Mouse (Mus musculus): ENCODE results near the gene BC049715. TPM values are rescaled to one million over a fixed set of nuclear protein-coding genes. Genes with fewer than 3 reads are reported as not detected.

The BC049715 gene
- polyA plus RNA-seq, 1 experiment from 2014 or later = 2.5 TPM

GRCm38 (mm10) chr6:136857186-136857872 lies 29.9 kb downstream of the BC049715 start, which contains the start of gene Art4:
TSS of gene Art4 (minus strand) at chr6:136857733.
- WGBS = 38% methylated on average over 18 of the region's 18 CpGs
- H3K27me3 ChIP-seq (ENCODE audit: control insufficient read depth, insufficient read depth, low read length) = no peaks in the 10 kb centered on the region
- H3K36me3 ChIP-seq (ENCODE audit: control insufficient read depth, insufficient read depth, low read length) = no peaks in the 10 kb centered on the region
- H3K4me1 ChIP-seq (ENCODE audit: control insufficient read depth, insufficient read depth, low read length) = peaks cover 21% of the 10 kb centered on the region
- peak within 1 kb of the TSS; percentile 7; the same call in 1 of the 2 replicates for H3K9ac ChIP-seq (replicated peaks; ENCODE audit: low read depth, low read length)
- H3K4me3 ChIP-seq (ENCODE audit: low read depth, low read length) = 0 out of 2 replicates have a peak within 1 kb of the TSS, but pooled peaks have one; percentile 5
- peak; percentile 77; the same call in 1 of the 2 replicates for ATAC-seq (ENCODE audit: insufficient number of reproducible peaks, insufficient read depth, low FRiP score, low read depth)
- H3K4me2 ChIP-seq (replicated peaks; ENCODE audit: low read depth, low read length) = peak within 1 kb of the TSS; percentile 33
- H3K27ac ChIP-seq (ENCODE audit: low read length) = peak within 1 kb of the TSS; percentile 89
- H3K9me3 ChIP-seq (ENCODE audit: control insufficient read depth, low read depth, low read length) = no peaks in the 10 kb centered on the region

GRCm38 (mm10) chr6:136857873-136858260 lies 30.4 kb downstream of the BC049715 start:
- 8% methylated on average over 11 of the region's 11 CpGs for WGBS
- Histone ChIP-seq H3K4me2 (replicated peaks; ENCODE audit: low read depth, low read length) (peak overlapping the region; percentile 33), H3K27ac (ENCODE audit: low read length) (peak overlapping the region; percentile 89), H3K4me3 (ENCODE audit: low read depth, low read length) (0 out of 2 replicates have a peak overlapping the region, but pooled peaks have one; percentile 5), H3K4me1 (ENCODE audit: control insufficient read depth, insufficient read depth, low read length) (peaks cover 19% of the 10 kb centered on the region), H3K9ac (replicated peaks; ENCODE audit: low read depth, low read length) (peak overlapping the region; percentile 7; the same call in 1 of the 2 replicates), H3K36me3 (ENCODE audit: control insufficient read depth, insufficient read depth, low read length) (no peaks in the 10 kb centered on the region), H3K27me3 (ENCODE audit: control insufficient read depth, insufficient read depth, low read length) (no peaks in the 10 kb centered on the region), H3K9me3 (ENCODE audit: control insufficient read depth, low read depth, low read length) (no peaks in the 10 kb centered on the region)
- ATAC-seq (ENCODE audit: insufficient number of reproducible peaks, insufficient read depth, low FRiP score, low read depth) = 0 out of 2 replicates have a peak, but pooled peaks have one; percentile 29

GRCm38 (mm10) chr6:136858420-136858819 lies 31.0 kb downstream of the BC049715 start:
- no peak overlapping the region for H3K9ac ChIP-seq (replicated peaks; ENCODE audit: low read depth, low read length)
- no peaks in the 10 kb centered on the region for H3K36me3 ChIP-seq (ENCODE audit: control insufficient read depth, insufficient read depth, low read length)
- H3K4me2 ChIP-seq (replicated peaks; ENCODE audit: low read depth, low read length) = no peak overlapping the region
- H3K9me3 ChIP-seq (ENCODE audit: control insufficient read depth, low read depth, low read length) = no peaks in the 10 kb centered on the region
- H3K4me1 ChIP-seq (ENCODE audit: control insufficient read depth, insufficient read depth, low read length) = peaks cover 18% of the 10 kb centered on the region
- no peaks in the 10 kb centered on the region for H3K27me3 ChIP-seq (ENCODE audit: control insufficient read depth, insufficient read depth, low read length)
- 52% methylated on average over 8 of the region's 8 CpGs for whole genome bisulfite sequencing
- no peak overlapping the region for H3K4me3 ChIP-seq (ENCODE audit: low read depth, low read length)
- ATAC-seq (ENCODE audit: insufficient number of reproducible peaks, insufficient read depth, low FRiP score, low read depth) = no peak
- H3K27ac ChIP-seq (ENCODE audit: low read length) = no peak overlapping the region; the same call in 1 of the 2 replicates

GRCm38 (mm10) chr6:136861020-136861419 lies 33.6 kb downstream of the BC049715 start:
- no peaks in the 10 kb centered on the region for H3K9me3 ChIP-seq (ENCODE audit: control insufficient read depth, low read depth, low read length)
- peaks cover 20% of the 10 kb centered on the region for H3K4me1 ChIP-seq (ENCODE audit: control insufficient read depth, insufficient read depth, low read length)
- ATAC-seq (ENCODE audit: insufficient number of reproducible peaks, insufficient read depth, low FRiP score, low read depth) = no peak
- no peak overlapping the region for H3K4me3 ChIP-seq (ENCODE audit: low read depth, low read length)
- H3K4me2 ChIP-seq (replicated peaks; ENCODE audit: low read depth, low read length) = no peak overlapping the region
- WGBS = 34% methylated on average over 9 of the region's 9 CpGs
- H3K9ac ChIP-seq (replicated peaks; ENCODE audit: low read depth, low read length) = no peak overlapping the region
- no peaks in the 10 kb centered on the region for H3K36me3 ChIP-seq (ENCODE audit: control insufficient read depth, insufficient read depth, low read length)
- H3K27me3 ChIP-seq (ENCODE audit: control insufficient read depth, insufficient read depth, low read length) = no peaks in the 10 kb centered on the region
- H3K27ac ChIP-seq (ENCODE audit: low read length) = no peak overlapping the region

- WGBS = 91% methylated on average over 5 of the region's 5 CpGs
- no peak for ATAC-seq (ENCODE audit: insufficient number of reproducible peaks, insufficient read depth, low FRiP score, low read depth)
Observed at GRCm38 (mm10) chr6:136865360-136865759, 37.9 kb downstream of the BC049715 start.

GRCm38 (mm10) chr6:136866150-136866549 lies 38.7 kb downstream of the BC049715 start:
- Histone ChIP-seq H3K4me1 (ENCODE audit: control insufficient read depth, insufficient read depth, low read length) (peaks cover 4% of the 10 kb centered on the region; the same call in 1 of the 2 replicates), H3K9me3 (ENCODE audit: control insufficient read depth, low read depth, low read length) (no peaks in the 10 kb centered on the region), H3K4me3 (ENCODE audit: low read depth, low read length) (no peak overlapping the region), H3K4me2 (replicated peaks; ENCODE audit: low read depth, low read length) (no peak overlapping the region), H3K27me3 (ENCODE audit: control insufficient read depth, insufficient read depth, low read length) (no peaks in the 10 kb centered on the region), H3K27ac (ENCODE audit: low read length) (peak overlapping the region; percentile 48; the same call in 1 of the 2 replicates), H3K9ac (replicated peaks; ENCODE audit: low read depth, low read length) (no peak overlapping the region), H3K36me3 (ENCODE audit: control insufficient read depth, insufficient read depth, low read length) (no peaks in the 10 kb centered on the region)
- ATAC-seq (ENCODE audit: insufficient number of reproducible peaks, insufficient read depth, low FRiP score, low read depth) = peak; percentile 55; the same call in 1 of the 2 replicates
- 45% methylated on average over 4 of the region's 4 CpGs for WGBS

More at GRCm38 (mm10) chr6:136865360-136865759, 37.9 kb downstream of the BC049715 start:
- H3K9ac ChIP-seq (replicated peaks; ENCODE audit: low read depth, low read length) = no peak overlapping the region
- H3K27ac ChIP-seq (ENCODE audit: low read length) = no peak overlapping the region
- no peaks in the 10 kb centered on the region for H3K9me3 ChIP-seq (ENCODE audit: control insufficient read depth, low read depth, low read length)
- H3K4me3 ChIP-seq (ENCODE audit: low read depth, low read length) = no peak overlapping the region
- peaks cover 4% of the 10 kb centered on the region; the same call in 1 of the 2 replicates for H3K4me1 ChIP-seq (ENCODE audit: control insufficient read depth, insufficient read depth, low read length)
- H3K4me2 ChIP-seq (replicated peaks; ENCODE audit: low read depth, low read length) = no peak overlapping the region
- no peaks in the 10 kb centered on the region for H3K27me3 ChIP-seq (ENCODE audit: control insufficient read depth, insufficient read depth, low read length)
- H3K36me3 ChIP-seq (ENCODE audit: control insufficient read depth, insufficient read depth, low read length) = no peaks in the 10 kb centered on the region

- Histone ChIP-seq H3K4me3 (ENCODE audit: low read depth, low read length) (no peak overlapping the region), H3K36me3 (ENCODE audit: control insufficient read depth, insufficient read depth, low read length) (no peaks in the 10 kb centered on the region), H3K4me1 (ENCODE audit: control insufficient read depth, insufficient read depth, low read length) (peaks cover 4% of the 10 kb centered on the region; the same call in 1 of the 2 replicates), H3K9me3 (ENCODE audit: control insufficient read depth, low read depth, low read length) (no peaks in the 10 kb centered on the region), H3K4me2 (replicated peaks; ENCODE audit: low read depth, low read length) (no peak overlapping the region), H3K27me3 (ENCODE audit: control insufficient read depth, insufficient read depth, low read length) (no peaks in the 10 kb centered on the region), H3K9ac (replicated peaks; ENCODE audit: low read depth, low read length) (no peak overlapping the region), H3K27ac (ENCODE audit: low read length) (no peak overlapping the region)
- WGBS = 74% methylated on average over 5 of the region's 5 CpGs
- no peak for ATAC-seq (ENCODE audit: insufficient number of reproducible peaks, insufficient read depth, low FRiP score, low read depth)
Observed at GRCm38 (mm10) chr6:136868921-136869320, 41.5 kb downstream of the BC049715 start.

- no peak for ATAC-seq (ENCODE audit: insufficient number of reproducible peaks, insufficient read depth, low FRiP score, low read depth)
- no peaks in the 10 kb centered on the region for H3K9me3 ChIP-seq (ENCODE audit: control insufficient read depth, low read depth, low read length)
- peak overlapping the region; percentile 31 for H3K4me2 ChIP-seq (replicated peaks; ENCODE audit: low read depth, low read length)
- H3K27ac ChIP-seq (ENCODE audit: low read length) = peak overlapping the region; percentile 49; the same call in 1 of the 2 replicates
- H3K4me3 ChIP-seq (ENCODE audit: low read depth, low read length) = peak overlapping the region; percentile 18; the same call in 1 of the 2 replicates
- no peaks in the 10 kb centered on the region for H3K36me3 ChIP-seq (ENCODE audit: control insufficient read depth, insufficient read depth, low read length)
- WGBS = 26% methylated on average over 8 of the region's 8 CpGs
- no peak overlapping the region for H3K9ac ChIP-seq (replicated peaks; ENCODE audit: low read depth, low read length)
- H3K4me1 ChIP-seq (ENCODE audit: control insufficient read depth, insufficient read depth, low read length) = peaks cover 7% of the 10 kb centered on the region; the same call in 1 of the 2 replicates
- H3K27me3 ChIP-seq (ENCODE audit: control insufficient read depth, insufficient read depth, low read length) = no peaks in the 10 kb centered on the region
Observed at GRCm38 (mm10) chr6:136874599-136874998, 47.2 kb downstream of the BC049715 start.
